Mouse (Mus musculus) stomach, postnatal 0 days (tissue): ENCODE data around the gene Neurod2.

Experiments
- CTCF ChIP-seq: IDR thresholded peaks from 2 replicates; pipeline ENCODE4 v1.5.1; 2016; ENCODE audit warnings: antibody characterized with exemption, low read depth, mild to moderate bottlenecking, moderate library complexity
- EP300 ChIP-seq: optimal IDR thresholded peaks from 2 replicates; pipeline ENCODE3; 2016; ENCODE audit warnings: antibody characterized with exemption

- no peak for TF ChIP-seq CTCF
- no peak for TF ChIP-seq EP300
Observed at GRCm38 (mm10) chr11:98285368-98285767, 44.1 kb downstream of the Neurod2 start.
